Mouse (Mus musculus): ENCODE measurements at regions not wholly inside any gene's neighbourhood (a gene's known extent, or its start where the extent isn't known, plus 50 kb on each side); places are given as distances from the start of the nearest gene placed in this dataset.
A peak's percentile ranks its signal among the peaks of the same experiment; 100 is the strongest.

- no peak for DNase-seq (ENCODE audit: low read depth, low spot score)
Measured at GRCm38 (mm10) chr2:78804931-78805330, 63.0 kb upstream of the Ube2e3 start.

GRCm38 (mm10) chr2:78803543-78803942, 64.4 kb upstream of the Ube2e3 start:
- no peak for DNase-seq (ENCODE audit: low read depth, low spot score)

- peak; percentile 60 for DNase-seq (ENCODE audit: low read depth, low spot score)
Measured at GRCm38 (mm10) chr2:78795446-78795845, 72.5 kb upstream of the Ube2e3 start.

GRCm38 (mm10) chr2:78794734-78795133, 73.2 kb upstream of the Ube2e3 start:
- peak; percentile 1 for DNase-seq (ENCODE audit: low read depth, low spot score)

GRCm38 (mm10) chr2:78789124-78789523, 78.8 kb upstream of the Ube2e3 start:
- DNase-seq (ENCODE audit: low read depth, low spot score), result no peak

GRCm38 (mm10) chr2:78788222-78788621, 79.7 kb upstream of the Ube2e3 start:
- DNase-seq (ENCODE audit: low read depth, low spot score), result no peak

- peak; percentile 2 for DNase-seq (ENCODE audit: low read depth, low spot score)
Measured at GRCm38 (mm10) chr2:78779949-78780348, 88.0 kb upstream of the Ube2e3 start.

GRCm38 (mm10) chr2:78777589-78777988, 90.3 kb upstream of the Ube2e3 start:
- no peak for DNase-seq (ENCODE audit: low read depth, low spot score)

- peak; percentile 6 for DNase-seq (ENCODE audit: low read depth, low spot score)
Measured at GRCm38 (mm10) chr2:78754362-78754761, 113.6 kb upstream of the Ube2e3 start.

- peak; percentile 53 for DNase-seq (ENCODE audit: low read depth, low spot score)
Measured at GRCm38 (mm10) chr2:78753918-78754317, 114.0 kb upstream of the Ube2e3 start.

- peak; percentile 20 for DNase-seq (ENCODE audit: low read depth, low spot score)
Measured at GRCm38 (mm10) chr2:78730161-78730560, 137.8 kb upstream of the Ube2e3 start.

- DNase-seq (ENCODE audit: low read depth, low spot score), result no peak
Measured at GRCm38 (mm10) chr2:78726060-78726459, 141.9 kb upstream of the Ube2e3 start.

GRCm38 (mm10) chr2:78724416-78724815, 143.5 kb upstream of the Ube2e3 start:
- peak; percentile 27 for DNase-seq (ENCODE audit: low read depth, low spot score)

- DNase-seq (ENCODE audit: low read depth, low spot score), result peak; percentile 78
Measured at GRCm38 (mm10) chr2:78723423-78723822, 144.5 kb upstream of the Ube2e3 start.

GRCm38 (mm10) chr2:78722739-78723138, 145.2 kb upstream of the Ube2e3 start:
- DNase-seq (ENCODE audit: low read depth, low spot score), result peak; percentile 53

GRCm38 (mm10) chr2:78718550-78718949, 149.4 kb upstream of the Ube2e3 start:
- DNase-seq (ENCODE audit: low read depth, low spot score), result no peak

GRCm38 (mm10) chr2:78716157-78716798, 151.6 kb upstream of the Ube2e3 start:
- DNase-seq (ENCODE audit: low read depth, low spot score), result no peak

- DNase-seq (ENCODE audit: low read depth, low spot score), result no peak
Measured at GRCm38 (mm10) chr2:78694851-78695250, 173.1 kb upstream of the Ube2e3 start.

GRCm38 (mm10) chr2:78656668-78657067, 211.3 kb upstream of the Ube2e3 start:
- DNase-seq (ENCODE audit: low read depth, low spot score), result peak; percentile 69

GRCm38 (mm10) chr2:78655156-78655855, 212.6 kb upstream of the Ube2e3 start:
- peak; percentile 96 for DNase-seq (ENCODE audit: low read depth, low spot score)

GRCm38 (mm10) chr2:78651549-78651948, 216.4 kb upstream of the Ube2e3 start:
- no peak for DNase-seq (ENCODE audit: low read depth, low spot score)

- no peak for DNase-seq (ENCODE audit: low read depth, low spot score)
Measured at GRCm38 (mm10) chr2:78640361-78640760, 227.6 kb upstream of the Ube2e3 start.

GRCm38 (mm10) chr2:78625264-78625663, 242.7 kb upstream of the Ube2e3 start:
- DNase-seq (ENCODE audit: low read depth, low spot score), result peak; percentile 24
